Mouse (Mus musculus) spleen, postnatal 10 days (tissue): ENCODE results near the gene Dennd1a.

ENCODE experiments used
- DNase-seq, 2 experiments: peaks; one replicate each; pipeline ENCODE4 v3.0.0; 2021 to 2022; ENCODE audit warnings: low spot score in 2 of 2

The Dennd1a gene

DNA sequence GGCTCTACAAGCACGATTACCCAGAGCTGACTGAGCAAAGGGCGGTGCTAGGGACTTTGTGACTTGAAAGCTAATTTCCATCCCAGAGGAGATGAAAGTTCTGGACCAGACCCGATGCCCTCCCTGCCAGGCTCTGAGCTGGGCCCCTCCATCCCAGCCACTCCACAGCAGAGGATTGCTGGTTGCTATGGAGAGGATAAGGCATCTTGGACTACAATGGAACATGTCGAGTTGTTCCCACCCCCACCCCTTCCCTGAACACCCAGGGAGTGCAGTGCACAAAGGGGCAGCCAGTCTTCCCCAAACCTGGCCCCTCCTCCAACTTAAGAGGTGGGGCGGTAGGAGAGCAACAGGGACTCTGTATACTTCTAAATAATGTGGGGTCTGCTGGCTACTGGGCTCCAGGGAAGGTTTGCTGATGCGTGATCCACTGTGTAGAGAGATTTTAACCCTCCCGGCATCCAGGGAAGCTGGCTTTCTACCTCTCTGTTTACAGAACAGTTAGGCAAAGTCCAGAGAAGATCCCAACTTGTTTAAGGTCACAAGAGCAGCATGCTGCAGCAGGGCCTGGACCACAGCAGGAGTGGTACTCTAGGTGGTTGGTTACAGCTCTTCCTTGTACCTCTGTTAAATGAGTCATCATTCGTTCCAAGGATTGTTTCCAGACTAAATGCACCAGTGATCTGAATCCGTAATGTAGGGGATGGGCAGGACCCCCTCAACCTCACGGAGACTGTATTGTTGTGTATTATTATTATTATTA is 509.1 kb downstream of the Dennd1a start:
- no peak for DNase-seq

DNA sequence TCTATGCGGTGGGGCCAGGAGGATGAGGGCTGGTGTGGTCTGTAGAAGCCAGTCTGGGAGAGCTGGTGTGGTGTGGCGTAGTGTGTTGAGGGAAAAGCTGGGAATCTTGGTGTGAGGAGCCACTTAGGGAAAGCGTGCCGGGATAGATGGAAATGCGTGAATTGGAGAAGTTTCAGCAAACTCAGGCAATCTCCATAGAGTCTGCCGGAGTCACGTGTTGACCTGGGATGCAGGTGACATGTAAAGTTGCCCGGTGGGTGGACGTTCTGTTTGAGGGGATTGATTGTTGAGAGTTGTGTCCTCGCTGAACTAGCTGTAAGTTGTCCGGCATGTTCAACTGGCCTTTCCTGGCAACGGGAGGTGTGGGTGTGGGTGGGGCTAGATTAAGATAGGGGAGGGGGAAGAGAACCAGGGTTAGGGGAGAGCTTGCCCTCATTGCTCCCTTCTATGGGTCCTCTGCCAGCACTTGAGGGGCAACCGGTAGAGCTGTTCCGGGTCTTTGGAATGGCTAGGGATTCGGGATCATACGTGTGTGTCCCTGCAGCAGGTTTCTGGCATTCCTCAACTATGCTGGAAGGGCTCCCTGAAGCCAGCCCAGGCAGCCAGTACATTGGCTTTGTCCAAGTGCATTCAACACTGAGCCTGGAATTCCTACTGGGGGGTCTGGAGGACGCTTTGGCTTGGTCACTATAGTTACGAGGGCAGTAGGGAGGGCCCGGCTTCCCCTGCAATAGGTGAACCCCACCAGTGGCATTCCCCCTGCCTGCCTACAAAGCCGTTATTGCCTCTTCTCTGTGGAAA is 510.4 kb downstream of the Dennd1a start:
- DNase-seq: no peak

DNA sequence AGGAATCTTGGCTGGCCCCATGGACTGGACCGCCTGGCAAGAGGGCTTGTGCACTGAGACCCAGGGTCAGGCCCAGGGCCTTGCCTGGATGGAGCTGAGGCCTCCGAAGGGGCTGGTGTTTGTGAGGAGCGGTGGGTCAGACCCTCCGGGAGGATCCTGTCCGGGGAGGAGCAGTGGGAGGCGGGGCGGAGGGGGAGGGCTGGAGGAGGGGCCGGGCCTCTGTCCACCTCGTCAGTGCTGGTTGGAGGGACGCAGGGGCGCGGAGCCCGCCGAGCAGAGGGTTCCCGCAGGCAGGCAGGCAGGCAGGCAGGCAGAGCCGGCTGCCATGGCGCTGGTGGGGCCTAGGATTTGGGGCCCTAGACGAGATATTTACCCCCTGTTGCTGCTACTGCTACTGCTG is 511.2 kb downstream of the Dennd1a start, which contains the start of gene Crb2:
Gene Crb2 (plus strand): TSS at position 234 of the 400 bp plus-strand sequence.
- DNase-seq: no peak

DNA sequence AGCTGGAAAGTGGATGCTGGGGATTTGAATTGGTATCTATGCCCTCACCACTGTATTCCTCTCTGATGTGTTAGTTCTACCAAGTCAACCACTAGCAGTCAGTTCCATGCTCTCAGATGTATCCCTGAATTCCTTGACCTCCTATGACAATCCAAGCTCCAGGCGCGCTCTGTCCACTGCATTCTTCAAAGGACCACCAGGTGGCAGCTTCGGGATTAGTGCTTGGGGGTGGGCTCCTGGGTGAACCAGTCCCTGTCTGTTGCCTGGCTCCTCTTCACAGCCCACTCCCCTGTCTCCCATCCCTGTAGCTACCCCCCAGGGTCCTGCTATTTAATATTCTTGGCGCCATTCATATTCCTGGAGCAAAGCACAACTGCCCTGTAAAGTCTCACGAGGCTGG is 512.6 kb downstream of the Dennd1a start:
- peak in 1 of 2 experiments; percentile 59 for DNase-seq

DNA sequence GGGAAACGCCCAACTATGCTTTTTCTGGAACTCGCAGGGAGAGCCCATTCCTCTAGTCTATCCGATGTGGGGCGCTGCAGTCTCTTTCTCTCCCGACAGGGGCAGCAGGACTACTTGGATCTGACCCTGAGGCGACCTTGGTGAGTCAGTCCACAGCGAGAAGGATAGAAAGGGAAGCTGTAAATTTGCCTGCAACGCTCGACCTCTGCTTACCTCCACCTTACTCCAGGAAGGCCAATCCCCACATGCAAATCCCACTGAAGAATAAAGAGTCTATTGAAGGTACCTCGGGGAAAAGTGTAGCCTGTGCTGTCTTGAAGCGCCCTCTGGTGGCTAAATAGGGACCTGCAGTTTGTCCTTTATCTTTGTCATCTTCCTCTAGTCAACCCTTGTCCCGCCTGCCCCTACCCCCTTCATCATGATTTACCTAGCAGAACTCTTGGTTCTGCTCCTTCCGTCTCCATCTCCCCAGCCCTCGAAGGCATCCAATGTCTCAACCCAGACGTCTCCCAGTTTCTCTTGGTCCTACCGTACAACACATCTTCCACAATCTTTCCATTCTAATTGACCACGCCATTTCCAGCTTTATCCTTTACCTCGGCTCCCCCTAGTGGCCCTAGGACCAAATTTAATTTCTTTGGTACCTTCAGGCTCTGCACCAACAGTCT is 515.4 kb downstream of the Dennd1a start:
- peak; percentile 81 to 90 for DNase-seq

DNA sequence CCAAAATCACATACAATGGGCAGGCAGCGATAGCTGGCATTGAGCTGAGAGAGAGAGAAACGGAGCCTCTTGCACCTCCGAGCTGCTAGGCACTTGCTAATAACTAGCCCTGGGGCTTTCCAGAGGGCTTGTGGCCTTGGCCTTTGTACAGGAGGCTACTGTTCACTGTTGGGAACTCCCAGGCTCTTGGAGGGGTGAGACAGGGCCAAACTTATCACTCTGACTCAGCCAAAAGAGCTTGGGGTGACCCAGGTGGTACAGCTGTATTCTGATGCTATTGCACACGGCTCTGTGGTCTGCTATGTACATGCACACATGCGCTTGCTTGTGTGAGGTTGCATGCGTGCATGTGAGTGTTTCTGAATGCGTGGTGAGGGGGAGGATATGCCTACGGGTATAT is 517.4 kb downstream of the Dennd1a start:
- DNase-seq: no peak

DNA sequence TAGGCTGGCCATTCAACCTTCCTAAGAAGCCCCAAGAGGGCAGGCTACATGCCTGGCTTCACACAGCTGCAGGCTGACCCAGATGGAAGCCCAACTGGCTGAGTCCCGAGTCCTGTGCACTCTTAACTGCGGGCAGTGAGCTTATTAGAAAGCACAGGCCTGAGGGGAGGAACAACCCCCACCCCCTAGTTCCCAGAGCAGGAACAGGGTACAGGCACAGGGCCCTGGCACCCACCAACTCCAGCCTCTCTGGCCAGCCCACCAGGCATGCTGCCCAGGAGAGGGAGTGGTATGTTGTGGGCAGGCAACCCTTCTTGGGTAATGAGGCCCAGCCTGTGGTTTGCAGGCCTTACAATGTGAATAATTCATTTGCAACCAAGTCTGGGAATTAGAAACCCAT is 518.3 kb downstream of the Dennd1a start:
- no peak for DNase-seq

DNA sequence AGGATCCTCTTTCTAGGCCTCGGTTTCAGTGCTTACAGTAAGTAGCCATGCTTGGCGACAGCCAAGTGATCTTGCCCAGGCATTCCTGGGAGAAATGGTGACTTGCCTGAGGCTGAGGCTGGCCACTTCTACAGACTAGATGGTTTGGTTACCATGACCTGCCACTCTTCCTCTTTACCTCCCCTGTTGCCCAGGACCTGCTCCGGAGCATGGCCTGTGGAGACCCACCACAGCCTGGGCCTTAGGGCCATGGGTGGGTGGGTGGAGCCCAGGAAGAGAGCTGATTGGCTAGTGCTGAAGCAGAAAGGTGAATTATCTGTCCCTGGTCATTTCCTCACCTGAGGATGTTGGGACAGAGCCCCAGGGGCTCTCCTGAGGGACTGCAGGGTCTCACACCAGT is 519.5 kb downstream of the Dennd1a start:
- DNase-seq: no peak

DNA sequence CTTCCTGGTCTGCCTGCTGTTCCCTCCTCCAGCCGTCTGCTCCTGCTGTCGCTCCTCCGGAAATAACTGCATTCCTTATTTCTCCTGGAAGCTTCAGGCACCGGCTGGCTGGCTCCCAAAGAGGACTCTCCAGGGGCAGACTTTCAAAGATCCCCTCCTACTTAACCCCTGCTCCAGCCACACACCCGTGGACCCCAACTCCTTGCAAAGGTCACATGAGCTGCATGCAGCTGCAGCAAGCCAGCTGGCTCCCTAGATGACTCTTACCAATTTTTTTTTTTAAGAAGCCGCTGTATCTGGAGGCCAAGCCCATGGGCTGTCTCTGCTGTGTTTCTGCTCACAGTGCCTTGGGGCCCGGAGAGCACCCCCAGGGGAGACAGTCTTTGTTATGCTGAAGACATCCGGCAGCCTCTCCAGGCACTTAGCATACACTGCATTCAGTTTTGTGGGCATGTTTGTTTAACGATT is 520.1 kb downstream of the Dennd1a start:
- peak in 1 of 2 experiments; percentile 72 for DNase-seq

DNA sequence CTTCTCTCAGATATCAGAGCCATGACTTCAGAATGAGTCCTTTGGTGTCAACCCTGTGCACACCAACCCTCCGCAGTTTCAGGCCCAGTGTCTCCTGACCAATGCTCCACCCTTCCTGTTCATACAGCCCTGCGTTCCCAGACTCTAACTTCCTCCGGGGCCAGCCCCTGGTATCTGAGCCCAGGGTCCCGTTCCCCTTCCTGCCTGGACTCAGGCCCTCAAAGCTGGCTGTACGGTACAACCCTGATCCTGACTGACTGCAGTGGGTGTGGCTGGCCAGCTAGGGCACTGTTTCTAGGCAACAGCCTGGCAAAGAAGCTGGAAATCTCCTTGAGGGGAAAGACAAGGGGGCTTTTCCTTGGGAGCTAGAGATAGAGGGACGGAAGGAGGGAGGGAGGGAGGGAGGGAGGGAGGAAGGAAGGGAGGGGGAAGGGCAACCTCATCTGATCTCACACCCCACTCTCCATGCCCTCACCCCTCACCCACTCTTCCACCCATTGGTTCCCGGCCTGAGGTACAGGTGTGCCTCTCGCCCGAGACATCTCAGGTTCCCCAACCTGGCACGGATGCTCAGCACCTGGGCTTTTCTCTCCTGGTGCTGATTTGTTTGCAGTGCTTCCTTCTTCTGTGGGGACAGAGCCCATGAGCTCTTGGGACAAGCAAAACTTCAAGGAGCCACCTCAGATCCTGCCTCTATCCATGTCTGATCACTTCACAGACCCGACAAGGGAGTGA is 521.0 kb downstream of the Dennd1a start:
- DNase-seq: no peak

DNA sequence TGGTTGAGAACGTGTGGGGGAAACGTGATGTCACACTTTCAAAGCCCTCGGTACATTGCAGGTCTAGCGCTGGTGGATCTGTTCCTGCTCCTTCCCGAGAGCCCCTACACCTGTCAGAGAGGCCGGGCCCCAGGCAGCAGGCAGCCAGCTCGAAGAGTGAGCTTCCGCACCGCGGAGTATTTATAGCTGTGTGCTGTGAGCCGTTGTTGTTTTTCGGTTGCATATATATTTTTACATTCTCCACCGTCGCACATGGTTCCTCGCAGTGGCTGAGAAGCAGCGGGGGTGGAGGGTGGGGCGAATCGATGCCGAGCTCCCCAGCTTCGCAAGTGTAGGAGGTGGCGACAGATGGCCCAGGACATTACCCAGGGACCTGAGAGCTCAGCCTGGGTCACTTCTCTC is 522.1 kb downstream of the Dennd1a start:
- DNase-seq: peak in 1 of 2 experiments; percentile 72

DNA sequence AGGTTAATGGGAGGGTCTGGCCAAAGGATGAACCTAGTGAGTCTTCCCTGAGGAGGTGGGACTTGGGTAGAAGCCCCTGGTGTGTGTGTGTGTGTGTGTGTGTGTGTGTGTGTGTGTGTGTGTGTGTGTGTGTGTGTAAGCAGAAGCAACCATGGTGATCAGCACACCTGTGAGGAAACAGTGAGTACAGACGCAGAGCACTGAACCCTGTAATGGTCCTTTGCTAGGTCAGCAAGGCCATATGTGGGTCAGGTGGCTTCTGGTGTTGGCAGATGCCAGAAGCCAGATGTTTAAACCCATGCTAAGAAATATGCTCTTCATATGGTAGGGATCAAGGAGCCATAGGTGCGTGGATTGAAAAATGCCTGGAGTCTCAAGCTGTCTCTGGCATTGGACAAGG is 522.7 kb downstream of the Dennd1a start:
- DNase-seq: no peak

DNA sequence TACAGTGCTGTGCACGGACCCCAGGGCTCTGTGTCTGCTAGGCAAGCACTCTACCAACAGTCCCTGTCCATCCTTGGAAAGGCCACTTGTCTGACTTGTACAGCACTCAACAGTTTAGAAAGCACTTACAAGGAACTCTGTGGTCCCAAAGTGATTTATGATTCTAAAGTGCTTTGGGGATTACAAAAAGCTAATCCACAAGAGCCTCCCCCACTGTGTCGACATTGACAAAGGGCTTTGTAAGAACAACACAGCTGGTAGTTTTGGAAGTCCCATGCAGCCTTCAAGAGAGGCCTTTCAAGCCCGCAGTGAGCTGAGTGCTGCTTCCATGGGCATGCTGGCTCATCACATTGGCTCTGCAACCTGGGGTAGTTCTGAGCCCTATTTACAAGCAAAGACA is 523.6 kb downstream of the Dennd1a start:
- DNase-seq: no peak

DNA sequence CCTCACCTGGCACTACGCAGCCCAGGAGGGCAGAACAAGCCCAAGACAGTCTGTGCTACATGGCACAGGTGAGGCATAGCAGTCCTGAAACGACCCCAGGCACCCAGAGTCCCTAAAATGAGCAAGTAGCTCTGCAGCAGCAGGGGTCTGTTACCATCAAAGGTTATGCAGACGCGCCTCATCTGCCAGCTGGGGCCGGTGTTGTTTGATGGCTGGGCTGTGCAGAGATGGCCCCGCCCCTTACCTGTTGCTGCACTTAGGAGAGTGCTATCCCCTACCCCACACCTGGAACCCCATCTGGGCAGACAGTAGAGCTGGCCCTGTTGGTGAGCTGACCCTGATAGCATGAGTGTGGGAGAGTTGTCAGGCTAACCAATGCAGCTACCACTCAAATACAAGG is 526.6 kb downstream of the Dennd1a start:
- no peak for DNase-seq

DNA sequence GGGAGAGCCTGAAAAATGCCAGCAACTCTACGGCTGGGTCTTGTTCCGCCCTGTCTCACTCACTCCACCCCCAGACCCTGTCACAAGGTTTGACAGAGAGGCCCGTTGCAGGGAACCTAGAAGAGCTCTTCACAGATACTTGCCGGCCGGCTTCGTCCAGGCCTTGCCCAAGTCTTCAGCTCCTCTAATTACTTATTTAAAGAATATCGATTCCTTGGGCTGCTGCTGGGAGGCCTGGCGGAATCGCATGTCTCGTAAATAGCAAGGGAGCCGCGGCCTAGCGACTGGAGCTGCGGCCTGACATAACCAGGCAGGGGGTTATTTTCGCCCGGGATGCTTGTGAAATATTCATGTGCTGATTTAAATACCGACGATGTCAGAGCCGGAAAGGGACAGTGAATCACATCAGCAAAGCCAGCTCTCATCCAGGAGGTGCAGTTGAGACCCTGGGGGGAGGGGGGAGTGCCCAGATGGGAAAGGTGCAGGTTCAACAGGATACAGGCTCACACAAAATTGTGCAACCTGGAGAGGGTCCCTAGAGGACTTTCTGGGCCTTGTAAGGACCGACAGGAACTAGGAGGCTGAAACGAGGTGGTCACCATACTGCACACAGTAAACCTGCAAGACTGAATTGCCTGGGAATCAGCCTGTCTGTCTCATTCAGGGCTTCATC is 528.7 kb downstream of the Dennd1a start:
- peak in 1 of 2 experiments; percentile 59 for DNase-seq

DNA sequence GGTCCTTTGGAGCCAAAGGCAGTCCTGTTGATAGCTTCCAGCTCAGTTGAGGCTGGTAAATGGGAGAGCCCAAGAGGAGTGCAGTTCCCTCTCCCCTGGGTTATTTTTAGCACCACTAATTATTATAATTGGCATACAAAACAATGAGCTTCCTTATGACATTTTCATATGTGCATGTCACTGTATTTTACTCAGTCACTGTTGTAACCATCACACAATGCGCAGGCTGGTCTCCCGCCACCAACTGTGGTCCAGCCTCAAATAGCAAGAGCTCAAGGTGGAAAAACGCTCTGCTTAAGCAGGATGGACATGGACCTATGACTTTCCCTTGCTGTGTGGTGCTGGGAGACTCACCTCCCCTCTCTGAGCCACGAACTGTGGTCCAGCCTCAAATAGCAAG is 529.4 kb downstream of the Dennd1a start:
- DNase-seq: no peak

DNA sequence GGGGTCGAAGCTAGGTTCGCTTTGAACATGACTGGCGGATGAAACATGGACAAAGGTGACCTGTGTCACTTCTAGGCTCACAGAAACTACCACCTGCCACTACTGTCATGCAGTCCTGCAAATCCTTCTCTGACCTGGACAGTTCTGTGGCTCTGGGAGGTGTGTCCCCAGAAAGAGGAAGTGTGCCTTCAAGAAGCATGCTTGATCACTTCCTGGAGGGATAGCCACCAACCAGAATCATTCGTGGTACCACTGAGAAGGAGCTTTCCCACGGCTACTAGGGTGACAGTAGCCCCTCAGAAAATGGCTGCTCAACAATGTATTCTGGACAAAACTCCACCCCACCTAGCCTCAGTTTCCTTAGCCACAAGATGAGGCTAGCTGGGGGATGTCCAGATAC is 530.2 kb downstream of the Dennd1a start:
- no peak for DNase-seq

DNA sequence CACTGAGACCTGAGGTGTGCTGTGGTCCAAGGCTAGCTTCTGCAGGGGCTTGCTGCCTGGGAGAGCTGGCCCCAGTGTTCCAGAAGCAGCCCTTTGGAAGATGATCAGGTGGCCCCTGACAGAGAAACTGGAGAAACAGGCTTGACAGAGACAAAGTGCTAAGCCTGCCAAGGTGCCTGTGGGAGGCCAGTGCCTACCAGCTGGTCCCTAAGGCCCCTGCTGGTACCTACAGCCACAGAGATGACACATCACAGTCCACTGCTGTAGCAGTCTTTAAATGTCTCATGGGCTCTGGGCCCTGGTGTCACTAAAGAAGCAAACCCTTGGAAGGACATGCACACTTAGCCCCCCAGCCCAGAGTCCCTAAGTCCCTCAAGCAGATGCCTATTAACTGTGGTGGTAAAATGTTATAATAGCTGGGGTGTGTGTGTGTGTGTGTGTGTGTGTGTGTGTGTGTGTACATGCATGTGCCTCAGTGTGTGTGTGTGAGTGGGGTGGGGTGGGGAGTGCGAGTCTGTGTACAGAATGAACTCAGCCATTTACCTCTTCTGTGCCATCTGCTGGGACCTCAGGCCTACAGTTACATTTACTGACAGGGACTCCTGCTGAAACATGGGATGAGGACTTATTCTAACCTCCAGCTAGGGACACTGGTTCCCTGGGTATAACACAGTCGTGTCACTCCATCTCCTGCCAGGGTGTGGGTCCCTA is 530.8 kb downstream of the Dennd1a start:
- no peak for DNase-seq

DNA sequence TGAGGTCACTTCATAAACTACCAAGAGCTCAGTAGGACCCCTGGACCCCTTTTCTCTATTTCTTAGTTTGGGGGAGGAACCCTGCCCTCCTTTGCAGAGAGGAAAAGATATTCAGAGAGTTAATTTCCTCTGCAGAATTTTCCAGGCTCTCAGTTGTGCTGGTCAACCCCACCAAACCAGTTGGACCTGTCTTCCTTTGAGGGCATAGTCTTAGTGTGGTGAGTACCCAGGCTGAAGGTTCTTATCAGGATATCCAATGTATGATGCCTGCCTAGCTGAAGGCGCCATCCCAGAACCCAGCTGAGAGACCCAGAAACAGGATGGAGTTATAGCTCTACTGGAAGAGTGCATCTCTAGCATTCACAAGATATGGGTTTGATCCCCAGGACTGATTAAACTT is 536.1 kb downstream of the Dennd1a start:
- DNase-seq: no peak

DNA sequence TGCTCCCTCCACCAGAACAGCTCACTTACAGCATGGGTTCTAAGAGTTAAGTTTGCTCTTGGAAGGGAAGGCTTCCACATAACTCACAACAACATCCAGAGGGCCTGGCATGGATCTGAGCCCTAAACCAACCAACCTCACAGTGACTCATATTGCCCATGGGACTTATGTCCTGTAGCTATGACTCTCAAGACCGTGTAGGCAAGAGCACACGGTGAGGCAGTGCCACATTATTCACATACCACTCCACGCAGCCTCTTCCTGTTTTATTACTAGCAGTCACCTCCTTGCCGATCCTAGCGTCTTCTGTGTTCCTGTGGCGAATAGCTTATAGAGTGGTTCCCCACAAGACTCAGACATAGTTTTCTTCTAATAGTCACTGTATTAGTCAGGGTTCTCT is 537.9 kb downstream of the Dennd1a start:
- no peak for DNase-seq
